In genomic region chr2:93071656-93072055, GRCm38 (mm10) we compare ENCODE assay signal across 9 mouse cellular contexts. TPM values are rescaled to one million over a fixed set of nuclear protein-coding genes. Genes with fewer than 3 reads are reported as not detected.
DNase-seq lines count a peak whose midpoint lies in the region; ATAC-seq lines count a peak whose summit lies in the region.
"Had no signal": no experiment of that assay in that cellular context is flagged by ENCODE, and none has a peak within 500 bp of the region (broad histone marks: within the 10 kb centered on the region; RNA-seq: fewer than 3 reads in every experiment).

No protein-coding gene starts in this region.

- no peak overlapping the region for H3K27ac ChIP-seq in kidney, embryonic 15.5 days
- H3K27ac ChIP-seq in stomach, embryonic 14.5 days (ENCODE audit: low read length), result no peak overlapping the region
- H3K27ac ChIP-seq: heart, embryonic 15.5 days had no signal

- 5% methylated on average over 12 of the region's 12 CpGs for WGBS in kidney, embryonic 15.5 days
- 9% methylated on average over 12 of the region's 12 CpGs for WGBS in stomach, embryonic 14.5 days

- no peak overlapping the region for H3K4me3 ChIP-seq in kidney, embryonic 15.5 days (replicated peaks)
- H3K4me3 ChIP-seq in stomach, embryonic 14.5 days (ENCODE audit: low read depth, low read length), result no peak overlapping the region
- H3K4me3 ChIP-seq: heart, embryonic 15.5 days had no signal

- H3K9me3 ChIP-seq in kidney, embryonic 15.5 days (replicated peaks), result no peaks in the 10 kb centered on the region
- H3K9me3 ChIP-seq in stomach, embryonic 14.5 days (ENCODE audit: control insufficient read depth, low read depth, low read length), result no peaks in the 10 kb centered on the region
- H3K9me3 ChIP-seq: heart, embryonic 15.5 days had no signal

- DNase-seq in cerebellum, adult 18-20 months, result peak; percentile 26 to 43
- peak; percentile 39 for DNase-seq in 3134 (ENCODE audit: extremely low read depth, insufficient read length, low spot score)
- peak; percentile 91 for DNase-seq in adrenal gland, postnatal 14 days
- DNase-seq in gastrocnemius, postnatal 25 days, result peak; percentile 33
- peak; percentile 77 to 83 for DNase-seq in lung, postnatal 4 days

- H3K4me2 ChIP-seq in kidney, embryonic 15.5 days, result no peak overlapping the region
- no peak overlapping the region for H3K4me2 ChIP-seq in stomach, embryonic 14.5 days (replicated peaks; ENCODE audit: low read depth, low read length)
- H3K4me2 ChIP-seq: heart, embryonic 15.5 days had no signal

- no peaks in the 10 kb centered on the region for H3K27me3 ChIP-seq in kidney, embryonic 15.5 days
- no peaks in the 10 kb centered on the region for H3K27me3 ChIP-seq in stomach, embryonic 14.5 days (ENCODE audit: control insufficient read depth, insufficient read depth, low read length)

- H3K4me1 ChIP-seq in kidney, embryonic 15.5 days, result no peaks in the 10 kb centered on the region
- H3K4me1 ChIP-seq in stomach, embryonic 14.5 days (ENCODE audit: control insufficient read depth, insufficient read depth, low read length), result no peaks in the 10 kb centered on the region
- H3K4me1 ChIP-seq: heart, embryonic 15.5 days had no signal

- ATAC-seq in cerebellum, adult (ENCODE audit: insufficient number of reproducible peaks, low FRiP score, low TSS enrichment), result no peak
- ATAC-seq in kidney, embryonic 15.5 days (replicated peaks; ENCODE audit: low FRiP score), result 0 out of 2 replicates have a peak, but pooled peaks have one; percentile 27
- ATAC-seq in stomach, embryonic 14.5 days (ENCODE audit: insufficient number of reproducible peaks, insufficient read depth, low FRiP score, low read depth), result 0 out of 2 replicates have a peak, but pooled peaks have one; percentile 57

- no peaks in the 10 kb centered on the region for H3K36me3 ChIP-seq in kidney, embryonic 15.5 days
- no peaks in the 10 kb centered on the region for H3K36me3 ChIP-seq in stomach, embryonic 14.5 days (ENCODE audit: control insufficient read depth, insufficient read depth, low read length)
- H3K36me3 ChIP-seq: heart, embryonic 15.5 days had no signal

- H3K9ac ChIP-seq in kidney, embryonic 15.5 days, result no peak overlapping the region
- no peak overlapping the region for H3K9ac ChIP-seq in stomach, embryonic 14.5 days (replicated peaks; ENCODE audit: low read depth, low read length)
- H3K9ac ChIP-seq: heart, embryonic 15.5 days had no signal

RNA-seq across cellular contexts. Expression of gene Prdm11, which starts 25.7 kb away (rescaled TPM):
- 40.8 and 45.4 TPM in 2 replicates for total RNA-seq in adrenal gland, postnatal 14 days (2021)
- 1 to 10 TPM; 1.2 to 1.3 TPM for total RNA-seq in gastrocnemius, postnatal 25 days (2021)
- polyA plus RNA-seq in kidney, embryonic 15.5 days (2015; fragmentation: Nextera tagmentation; extraction: Ambion mirVana), result 5.5 and 7.1 TPM in 2 replicates
- 7.6 and 8.0 TPM in 2 replicates for polyA plus RNA-seq in stomach, embryonic 14.5 days (2014; fragmentation: Nextera tagmentation; extraction: Ambion mirVana)

Comparison
In these comparisons a context has a peak if more than half of its experiments do, and no peak if none do; other contexts are left out.
1. DNase-seq: peak in every context shown above with its lines; median percentile 91 in adrenal gland, postnatal 14 days; 80 in lung, postnatal 4 days; 39 in 3134; 34 in cerebellum, adult 18-20 months; 33 in gastrocnemius, postnatal 25 days.
2. RNA of gene Prdm11, which starts 25.7 kb away (total RNA-seq): 40.8 to 45.4 TPM in adrenal gland, postnatal 14 days; 1.2 to 1.3 TPM in gastrocnemius, postnatal 25 days; every median in the first group is over 10 times any median in the second.